Mouse (Mus musculus) liver, adult 2 months (tissue): ENCODE results near the gene Cd3g.

ENCODE experiments used
- CTCF ChIP-seq: fragments of 200-500 bp; IDR thresholded peaks from 2 replicates; pipeline ENCODE4 v1.5.1; 2011; ENCODE audit warnings: low read depth, low read length, control low read depth
- POLR2A ChIP-seq: fragments of 200-500 bp; IDR thresholded peaks from 2 replicates; pipeline ENCODE4 v1.6.1; 2011; ENCODE audit warnings: low read length, control low read depth; ENCODE audit not compliant: insufficient read depth; ENCODE audit errors: extremely low read depth

- TF ChIP-seq CTCF (no peak), POLR2A (no peak)
These were observed 29.2 kb upstream of the Cd3g start, which contains the start of gene Cd3e for GRCm38 (mm10) chr9:45009180-45010078.
